Mouse (Mus musculus) hindbrain, embryonic 14.5 days (tissue): Measurements from ENCODE around the gene Insrr. TPM values are rescaled to one million over a fixed set of nuclear protein-coding genes. Genes with fewer than 3 reads are reported as not detected.
A peak's percentile ranks its signal among the peaks of the same experiment; 100 is the strongest.

Experiments used
- ATAC-seq: fragments of 200-750 bp; cut with Nextera tagmentation; 2 replicates; pipeline ENCODE4 v1.8.0; 2017; ENCODE audit warnings: moderate number of reproducible peaks, mild to moderate bottlenecking, moderate TSS enrichment, moderate library complexity; ENCODE audit not compliant: low FRiP score
- DNase-seq: peaks from one replicate; pipeline ENCODE4 v3.0.0-alpha.2; 2015; ENCODE audit warnings: low spot score
- H3K27ac ChIP-seq: fragments of 300-500 bp; sonication (generic); 2 replicates; pipeline ENCODE4 v1.5.1; 2014; ENCODE audit warnings: mild to moderate bottlenecking, moderate library complexity
- H3K27me3 ChIP-seq: fragments of 300-500 bp; sonication (generic); 2 replicates; pipeline ENCODE4 v1.6.1; 2014; ENCODE audit warnings: mild to moderate bottlenecking, low read length, mixed read lengths; ENCODE audit not compliant: control insufficient read depth, insufficient read depth
- H3K36me3 ChIP-seq: fragments of 300-500 bp; sonication (generic); replicated peaks from 2 replicates; pipeline ENCODE4 v1.6.1; 2014; ENCODE audit not compliant: control insufficient read depth, insufficient read depth
- H3K4me1 ChIP-seq: fragments of 300-500 bp; sonication (generic); replicated peaks from 2 replicates; pipeline ENCODE4 v1.6.1; 2014; ENCODE audit warnings: antibody characterized with exemption, low read length, mixed read lengths; ENCODE audit not compliant: control insufficient read depth, insufficient read depth
- H3K4me2 ChIP-seq: fragments of 300-500 bp; sonication (generic); replicated peaks from 2 replicates; pipeline ENCODE4 v1.6.1; 2014; ENCODE audit warnings: mild to moderate bottlenecking, moderate library complexity
- H3K4me3 ChIP-seq: fragments of 300-500 bp; sonication (generic); replicated peaks from 2 replicates; pipeline ENCODE4 v1.5.1; 2014; ENCODE audit warnings: mild to moderate bottlenecking, low read length
- H3K9ac ChIP-seq: fragments of 300-500 bp; sonication (generic); 2 replicates; pipeline ENCODE4 v1.6.1; 2014
- H3K9me3 ChIP-seq: fragments of 300-500 bp; sonication (generic); 2 replicates; pipeline ENCODE4 v1.6.1; 2016; ENCODE audit warnings: low read length; ENCODE audit not compliant: control insufficient read depth
- WGBS: fragments of 180-500 bp; shearing (Covaris S2); extraction: QIAGEN DNeasy Blood & Tissue Kit; methylation state at CpG from one replicate; pipeline ENCODE4 v1.1.7; 2014; 5-methylcytosine and 5-hydroxymethylcytosine counted together
- polyA plus RNA-seq: library from polyadenylated mRNA; unstranded; fragments of >200 nt; fragmentation: Nextera tagmentation; extraction: Ambion mirVana; gene quantifications from 2 replicates; pipeline ENCODE4 v1.2.1, GENCODE M21; 2014

The Insrr gene
- polyA plus RNA-seq, 1 experiment from 2014 or later = 0.52 TPM

DNA sequence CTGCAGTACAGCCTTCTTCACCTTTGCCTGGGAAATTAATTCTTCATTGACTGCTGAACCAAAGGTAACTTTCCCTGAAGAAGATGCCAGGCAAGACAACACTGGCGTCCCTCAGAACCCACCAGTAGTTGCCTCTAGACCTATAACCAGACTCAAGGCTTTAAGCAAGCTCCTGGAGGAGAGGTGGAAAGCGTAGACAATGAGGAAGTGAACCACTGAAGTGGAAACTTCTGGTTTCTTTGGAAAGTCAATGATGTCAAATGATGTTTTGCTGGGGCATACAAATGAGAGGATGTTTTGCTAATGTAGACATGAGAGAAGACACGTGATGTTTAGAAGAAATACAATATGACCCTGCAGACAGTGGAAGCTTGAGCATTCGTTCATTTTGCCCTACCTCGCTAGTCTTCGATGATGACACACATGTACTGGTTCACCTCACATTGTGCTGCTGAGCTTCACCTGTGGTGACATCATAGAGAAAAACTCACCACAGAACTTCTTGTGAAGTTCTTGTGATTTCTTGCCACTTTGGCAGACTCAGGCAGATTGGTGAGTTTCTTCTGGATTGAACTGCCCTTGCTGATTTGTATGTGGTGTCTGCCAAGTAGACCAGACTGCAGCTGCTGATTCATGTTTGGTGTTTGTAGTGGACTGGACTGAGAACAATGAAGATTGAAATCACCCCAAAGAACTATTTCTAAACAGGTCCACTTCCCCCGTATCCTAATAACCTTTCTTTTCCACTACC lies 35.5 kb downstream of the Insrr start:
- Histone ChIP-seq H3K4me2 (no peak overlapping the region), H3K4me1 (no peaks in the 10 kb centered on the region), H3K4me3 (no peak overlapping the region), H3K36me3 (no peaks in the 10 kb centered on the region), H3K9me3 (no peaks in the 10 kb centered on the region), H3K27me3 (no peaks in the 10 kb centered on the region), H3K9ac (no peak overlapping the region), H3K27ac (no peak overlapping the region)
- no peak for ATAC-seq
- DNase-seq = no peak
- 89% methylated on average over 7 of the region's 7 CpGs for WGBS

DNA sequence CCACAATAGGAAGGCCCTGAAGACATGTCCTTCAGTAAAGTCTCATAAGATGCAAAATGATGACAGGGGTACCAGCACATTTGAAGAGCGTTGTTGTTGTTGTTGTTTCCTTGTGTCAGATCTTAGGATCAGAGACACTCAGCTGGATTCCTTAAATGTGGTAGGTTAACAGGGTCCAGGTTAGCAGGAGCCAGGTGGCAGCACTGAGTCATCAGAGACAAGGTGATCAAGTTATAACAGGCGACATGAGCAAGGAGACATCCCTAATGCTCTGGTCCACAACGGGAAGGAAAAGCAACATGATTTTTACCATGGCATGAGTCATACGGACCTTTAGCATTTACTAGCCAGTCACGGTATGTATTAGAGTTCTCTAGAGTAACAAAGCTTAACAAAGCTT lies 36.7 kb downstream of the Insrr start:
- WGBS = 77% methylated on average over 5 of the region's 5 CpGs
- no peak overlapping the region for H3K4me3 ChIP-seq
- no peak overlapping the region for H3K9ac ChIP-seq
- no peaks in the 10 kb centered on the region for H3K9me3 ChIP-seq
- ATAC-seq (no peak), DNase-seq (no peak)
- no peaks in the 10 kb centered on the region for H3K36me3 ChIP-seq
- H3K4me2 ChIP-seq = no peak overlapping the region
- no peaks in the 10 kb centered on the region for H3K27me3 ChIP-seq
- no peak overlapping the region for H3K27ac ChIP-seq
- H3K4me1 ChIP-seq = no peaks in the 10 kb centered on the region

DNA sequence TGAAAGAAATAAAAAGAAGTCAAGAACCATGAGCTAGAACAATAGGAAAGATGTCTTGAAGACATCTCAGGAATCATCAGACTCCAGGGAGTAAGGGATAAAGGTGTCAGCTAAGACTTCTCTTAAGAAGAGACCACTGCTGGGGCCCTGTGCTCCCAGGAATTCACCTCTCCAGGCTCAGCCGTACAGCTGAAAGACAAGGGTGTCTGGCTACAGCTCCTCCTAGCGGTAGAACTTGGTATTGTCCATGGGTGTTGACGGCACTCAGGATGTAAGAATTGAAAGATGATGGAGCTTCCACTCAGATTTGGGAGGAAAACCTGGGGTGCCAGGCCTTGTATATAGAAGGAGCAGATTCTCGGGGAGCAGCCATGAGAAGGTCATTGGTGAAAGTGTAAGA lies 41.9 kb downstream of the Insrr start:
- 4% methylated on average over 4 of the region's 4 CpGs for WGBS
- Histone ChIP-seq H3K27ac (no peak overlapping the region), H3K27me3 (no peaks in the 10 kb centered on the region), H3K9ac (no peak overlapping the region), H3K4me3 (no peak overlapping the region), H3K36me3 (no peaks in the 10 kb centered on the region), H3K9me3 (no peaks in the 10 kb centered on the region), H3K4me1 (no peaks in the 10 kb centered on the region), H3K4me2 (no peak overlapping the region)
- DNase-seq (peak; percentile 86), ATAC-seq (no peak)

DNA sequence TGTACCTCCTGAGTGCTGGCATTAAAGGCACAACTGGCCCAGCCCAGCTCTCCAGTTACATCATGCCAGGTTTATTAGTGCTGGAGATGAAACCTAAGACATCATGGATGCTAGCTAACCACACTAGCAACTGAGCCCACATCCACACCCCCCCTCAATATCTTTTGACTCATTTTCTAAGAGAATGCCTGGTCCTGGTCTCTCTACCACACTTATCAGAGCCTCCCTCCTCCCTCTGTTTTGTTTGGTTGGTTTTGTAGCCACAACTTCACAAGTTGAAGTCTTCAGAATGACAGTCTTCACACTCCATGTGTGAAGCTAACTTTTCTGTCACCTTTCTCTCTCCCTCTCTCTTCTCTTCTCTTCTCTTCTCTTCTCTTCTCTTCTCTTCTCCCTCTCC lies 44.1 kb downstream of the Insrr start:
- H3K9me3 ChIP-seq = no peaks in the 10 kb centered on the region
- no peaks in the 10 kb centered on the region for H3K4me1 ChIP-seq
- H3K4me3 ChIP-seq = no peak overlapping the region
- no peak overlapping the region for H3K9ac ChIP-seq
- H3K4me2 ChIP-seq = no peak overlapping the region
- DNase-seq (no peak), ATAC-seq (no peak)
- no peaks in the 10 kb centered on the region for H3K27me3 ChIP-seq
- no peaks in the 10 kb centered on the region for H3K36me3 ChIP-seq
- H3K27ac ChIP-seq = no peak overlapping the region

DNA sequence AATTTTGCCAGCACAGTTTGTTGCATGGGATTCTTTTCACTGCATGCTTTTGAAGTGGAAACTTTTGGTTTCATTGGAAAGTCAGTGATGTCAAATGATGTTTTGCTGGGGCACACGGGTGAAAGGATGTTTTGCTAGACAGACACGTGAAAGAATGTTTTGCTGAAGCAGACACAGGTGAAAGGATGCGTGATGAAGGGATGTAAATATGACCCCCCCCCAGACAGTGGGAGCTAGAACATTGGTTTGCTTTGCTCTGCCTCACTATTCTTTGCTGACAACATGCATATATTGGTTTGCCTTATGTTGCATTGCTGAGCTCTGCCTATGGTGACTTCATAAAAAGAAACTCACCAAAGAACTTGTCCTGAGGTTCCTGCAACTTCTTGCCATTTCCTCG lies 48.2 kb downstream of the Insrr start:
- Histone ChIP-seq H3K4me2 (no peak overlapping the region), H3K36me3 (no peaks in the 10 kb centered on the region), H3K4me1 (no peaks in the 10 kb centered on the region), H3K9ac (no peak overlapping the region), H3K27ac (no peak overlapping the region), H3K4me3 (no peak overlapping the region), H3K9me3 (no peaks in the 10 kb centered on the region), H3K27me3 (no peaks in the 10 kb centered on the region)
- no peak for DNase-seq
- no peak for ATAC-seq
- WGBS = 87% methylated on average over 4 of the region's 4 CpGs

DNA sequence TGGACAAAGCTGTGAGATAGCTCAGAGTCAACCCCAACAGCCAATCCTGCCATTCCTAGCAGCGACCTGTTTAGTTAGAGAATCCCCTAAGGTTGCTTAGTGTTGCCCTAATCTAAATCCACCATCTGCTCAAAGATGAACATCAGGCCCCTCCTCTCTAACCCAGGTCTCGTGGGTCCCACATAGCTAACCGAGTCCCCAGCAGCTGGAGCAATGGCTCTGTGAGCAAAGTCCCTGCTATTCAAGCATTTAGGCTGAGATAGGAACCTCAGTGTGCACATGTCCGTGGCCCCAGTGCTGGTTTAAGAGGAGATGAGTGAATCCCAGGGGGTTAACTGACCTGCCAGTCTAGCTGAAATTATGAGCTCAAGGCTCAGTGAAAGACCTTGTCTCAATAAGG lies 49.4 kb downstream of the Insrr start:
- no peaks in the 10 kb centered on the region for H3K27me3 ChIP-seq
- H3K4me3 ChIP-seq = no peak overlapping the region
- H3K36me3 ChIP-seq = no peaks in the 10 kb centered on the region
- H3K4me2 ChIP-seq = no peak overlapping the region
- ATAC-seq = no peak
- no peak for DNase-seq
- no peak overlapping the region for H3K9ac ChIP-seq
- no peaks in the 10 kb centered on the region for H3K9me3 ChIP-seq
- no peaks in the 10 kb centered on the region for H3K4me1 ChIP-seq
- H3K27ac ChIP-seq = no peak overlapping the region
- WGBS = 70% methylated on average over 4 of the region's 4 CpGs

DNA sequence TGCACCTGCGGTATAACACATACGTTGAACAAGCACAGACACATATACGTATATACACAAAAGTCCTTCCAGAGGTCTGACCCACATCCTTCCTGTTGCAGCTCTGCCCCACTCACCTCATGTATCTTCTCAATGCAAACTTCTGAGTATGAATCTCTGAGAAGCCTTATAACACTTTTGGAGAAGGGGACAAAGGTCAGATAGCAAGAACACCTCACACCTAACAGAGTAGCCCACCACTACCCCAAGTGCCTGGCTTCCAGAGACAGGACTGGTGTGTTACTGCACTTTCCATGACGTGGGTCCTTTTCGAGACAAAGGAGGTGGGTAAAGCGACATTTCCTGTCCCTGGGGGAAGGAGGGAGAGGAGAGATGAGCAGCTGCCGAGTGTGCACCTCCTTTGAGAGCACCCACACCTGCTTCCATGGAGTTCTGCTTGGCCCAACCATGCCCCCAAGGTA lies 49.9 kb downstream of the Insrr start, which contains the start of gene Sh2d2a:
TSS of gene Sh2d2a (plus strand) at position 106 of the 461 bp plus-strand sequence.
- no peaks in the 10 kb centered on the region for H3K4me1 ChIP-seq
- no peaks in the 10 kb centered on the region for H3K36me3 ChIP-seq
- no peak for DNase-seq
- no peak for ATAC-seq
- 83% methylated on average over 7 of the region's 7 CpGs for WGBS
- H3K4me3 ChIP-seq = no peak within 1 kb of the TSS
- H3K27me3 ChIP-seq = no peaks in the 10 kb centered on the region
- H3K27ac ChIP-seq = no peak within 1 kb of the TSS
- no peak within 1 kb of the TSS for H3K9ac ChIP-seq
- H3K9me3 ChIP-seq = no peaks in the 10 kb centered on the region
- no peak within 1 kb of the TSS for H3K4me2 ChIP-seq

DNA sequence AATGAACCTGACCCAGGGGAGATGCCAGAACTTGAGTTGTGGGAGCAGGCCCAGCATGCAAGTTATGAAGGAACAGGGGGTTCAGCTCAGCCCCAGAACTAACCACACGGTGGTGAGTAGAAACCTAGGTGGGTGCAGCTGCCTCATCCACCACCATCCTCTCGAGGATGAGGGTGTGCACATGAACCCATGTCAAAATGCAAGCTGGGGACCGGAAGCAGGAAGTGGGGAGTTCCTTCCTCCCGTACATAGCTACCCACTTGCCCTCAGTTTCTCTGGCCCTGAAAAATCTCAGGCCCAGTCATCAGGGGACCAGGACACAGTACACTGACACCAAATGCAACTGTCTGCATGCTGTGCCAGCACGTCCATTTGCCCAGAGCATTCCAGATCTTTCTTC lies 50.9 kb downstream of the Insrr start:
- Histone ChIP-seq H3K27ac (no peak overlapping the region), H3K4me3 (no peak overlapping the region), H3K4me1 (no peaks in the 10 kb centered on the region), H3K4me2 (no peak overlapping the region), H3K27me3 (no peaks in the 10 kb centered on the region), H3K9ac (no peak overlapping the region), H3K36me3 (no peaks in the 10 kb centered on the region), H3K9me3 (no peaks in the 10 kb centered on the region)
- 81% methylated on average over 5 of the region's 5 CpGs for WGBS
- no peak for ATAC-seq
- DNase-seq = no peak

DNA sequence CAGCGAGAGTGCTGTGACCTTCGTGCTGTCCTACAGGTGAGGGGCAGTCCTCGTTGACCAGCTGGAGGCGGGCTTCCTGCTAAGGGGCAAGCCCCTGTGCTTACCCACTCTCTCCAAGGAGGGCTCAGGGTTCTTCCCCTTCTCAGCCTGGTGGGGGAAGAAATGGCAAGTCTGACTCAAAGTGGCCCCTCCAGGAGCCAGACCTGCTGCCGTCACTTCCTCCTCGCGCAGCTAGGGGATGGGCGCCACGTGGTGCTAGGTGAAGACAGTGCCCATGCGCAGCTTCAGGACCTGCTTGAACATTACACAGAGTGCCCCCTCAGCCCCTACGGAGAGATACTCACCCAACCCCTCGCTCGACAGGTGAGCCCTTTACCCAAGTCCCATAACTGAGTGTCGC lies 52.4 kb downstream of the Insrr start:
- Histone ChIP-seq H3K9me3 (no peaks in the 10 kb centered on the region), H3K4me3 (no peak overlapping the region), H3K27ac (no peak overlapping the region), H3K27me3 (no peaks in the 10 kb centered on the region), H3K4me1 (peaks cover 4% of the 10 kb centered on the region; the same call in 1 of the 2 replicates), H3K4me2 (no peak overlapping the region), H3K9ac (no peak overlapping the region), H3K36me3 (no peaks in the 10 kb centered on the region)
- no peak for ATAC-seq
- WGBS = 84% methylated on average over 14 of the region's 14 CpGs
- no peak for DNase-seq
